Mouse (Mus musculus): ENCODE measurements around the gene Kcnd3.

DNA sequence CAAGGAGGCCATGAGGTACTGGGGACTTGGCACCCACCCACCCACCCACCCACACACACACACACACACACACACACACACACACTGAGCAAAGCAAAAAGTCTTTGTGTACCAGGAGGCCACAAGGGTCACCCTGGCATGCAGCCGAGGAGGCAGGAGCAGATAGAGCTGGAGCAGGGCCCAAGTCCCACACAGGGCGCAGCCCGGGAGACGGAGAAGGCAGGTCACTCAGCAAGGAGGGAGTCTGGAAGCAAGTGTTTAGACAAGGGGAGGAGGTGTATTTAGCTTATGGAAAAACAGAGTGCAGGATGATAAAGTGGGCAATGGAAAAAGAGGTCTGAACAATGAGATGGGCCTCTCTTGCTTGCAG is 48.1 kb upstream of the Kcnd3 start:
- no peak for TF ChIP-seq POLR2A (IDR thresholded peaks at IDR 0.05; ENCODE audit: low read depth, low read length)
- no peak for TF ChIP-seq CTCF (conservative IDR thresholded peaks at IDR 0.05; ENCODE audit: insufficient read depth, insufficient read length, low read depth, low read length)
